Mouse (Mus musculus): ENCODE data around the gene Blm. TPM values are rescaled to one million over a fixed set of nuclear protein-coding genes. Genes with fewer than 3 reads are reported as not detected.

Blm gene
- polyA plus RNA-seq, 1 experiment from 2014 or later: 51.8 TPM

DNA sequence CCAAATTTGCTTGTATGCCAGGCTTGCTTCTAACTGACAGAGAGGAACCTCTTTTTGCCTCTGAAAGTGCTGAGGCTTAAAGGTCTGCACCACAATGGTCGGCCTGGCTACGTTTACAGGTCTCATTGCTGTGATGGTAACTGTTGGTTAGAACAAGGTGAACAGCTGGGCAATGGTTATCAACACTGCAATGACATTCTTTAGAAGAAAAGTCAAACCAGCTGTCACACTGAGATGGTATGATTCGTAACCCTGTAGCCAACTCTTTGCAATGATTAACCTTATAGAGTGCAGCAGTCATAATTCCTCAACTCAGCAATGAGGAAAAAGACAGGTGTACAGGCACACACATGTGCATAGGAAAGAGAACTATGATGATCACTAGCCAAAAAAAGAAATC is 38.3 kb downstream of the Blm start:
- Histone ChIP-seq H3K36me3 (ENCODE audit: control insufficient read depth, insufficient read depth, low read length) (peaks cover 14% of the 10 kb centered on the region; the same call in 1 of the 2 replicates), H3K27me3 (ENCODE audit: control insufficient read depth, insufficient read depth, low read length) (no peaks in the 10 kb centered on the region)
- ATAC-seq (ENCODE audit: insufficient number of reproducible peaks, low FRiP score, low TSS enrichment, low read depth): no peak

DNA sequence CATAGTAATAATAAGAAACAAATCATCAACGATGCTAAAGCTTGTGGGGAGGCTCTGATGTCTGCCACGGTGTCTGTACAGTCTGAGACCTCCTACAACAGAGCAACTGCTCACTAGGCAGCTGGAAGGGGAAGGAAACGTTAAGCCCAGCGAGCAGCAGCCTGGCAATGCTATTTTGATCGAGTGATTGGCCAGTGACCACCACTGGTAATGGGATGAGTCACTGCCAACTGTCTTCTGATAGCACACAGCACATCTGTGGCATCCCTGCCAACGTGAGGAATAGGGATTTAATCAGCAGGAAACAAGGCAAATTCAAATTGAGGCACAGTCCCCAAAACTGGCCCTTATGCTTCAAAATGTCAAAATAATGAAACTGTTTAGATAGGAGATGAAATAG is 39.7 kb downstream of the Blm start:
- Histone ChIP-seq H3K4me2 (ENCODE audit: low read depth, severe bottlenecking) (no peak overlapping the region), H3K27me3 (ENCODE audit: control insufficient read depth, insufficient read depth, low read length) (no peaks in the 10 kb centered on the region), H3K36me3 (ENCODE audit: control insufficient read depth, insufficient read depth, low read length) (peaks cover 16% of the 10 kb centered on the region; the same call in 1 of the 2 replicates), H3K4me3 (ENCODE audit: low read depth, low read length) (no peak overlapping the region), H3K9me3 (ENCODE audit: control insufficient read depth, low read length) (no peaks in the 10 kb centered on the region), H3K4me1 (ENCODE audit: control insufficient read depth, insufficient read depth, low read length) (no peaks in the 10 kb centered on the region), H3K27ac (replicated peaks; ENCODE audit: low read depth, low read length) (no peak overlapping the region), H3K9ac (ENCODE audit: low read length) (no peak overlapping the region)
- ATAC-seq (ENCODE audit: insufficient number of reproducible peaks, low FRiP score, low TSS enrichment, low read depth) (no peak), DNase-seq (ENCODE audit: low spot score) (no peak)
- 86% methylated on average over 6 of the region's 6 CpGs for WGBS

More for the DNA sequence above, 38.3 kb downstream of the Blm start:
- no peak overlapping the region for H3K9ac ChIP-seq (ENCODE audit: low read length)
- H3K4me2 ChIP-seq (ENCODE audit: low read depth, severe bottlenecking): no peak overlapping the region
- H3K4me1 ChIP-seq (ENCODE audit: control insufficient read depth, insufficient read depth, low read length): no peaks in the 10 kb centered on the region
- H3K9me3 ChIP-seq (ENCODE audit: control insufficient read depth, low read length): no peaks in the 10 kb centered on the region
- no peak overlapping the region for H3K27ac ChIP-seq (replicated peaks; ENCODE audit: low read depth, low read length)
- 88% methylated on average over 3 of the region's 3 CpGs for WGBS
- H3K4me3 ChIP-seq (ENCODE audit: low read depth, low read length): no peak overlapping the region
- DNase-seq (ENCODE audit: low spot score): no peak

DNA sequence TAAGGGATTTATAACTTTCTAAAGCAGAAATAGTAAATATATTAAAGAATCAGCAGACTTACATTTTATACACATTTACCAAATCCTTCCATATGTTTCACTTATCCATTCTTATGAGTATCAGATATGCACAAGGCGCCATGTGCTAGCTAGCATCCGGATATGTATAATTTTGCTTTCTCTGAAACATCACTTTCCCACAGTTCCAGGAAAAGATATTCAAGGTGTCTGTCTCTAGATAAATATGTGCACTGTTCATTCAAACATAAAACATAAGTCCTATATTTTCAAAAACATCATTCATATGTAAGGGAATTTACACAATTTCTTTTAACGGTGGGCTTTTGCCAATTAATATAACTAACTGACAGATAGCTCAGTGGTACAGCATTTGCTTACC is 42.9 kb downstream of the Blm start:
- Histone ChIP-seq H3K27me3 (ENCODE audit: control insufficient read depth, insufficient read depth, low read length) (no peaks in the 10 kb centered on the region), H3K4me3 (ENCODE audit: low read depth, low read length) (no peak overlapping the region), H3K36me3 (ENCODE audit: control insufficient read depth, insufficient read depth, low read length) (peaks cover 16% of the 10 kb centered on the region; the same call in 1 of the 2 replicates), H3K4me1 (ENCODE audit: control insufficient read depth, insufficient read depth, low read length) (no peaks in the 10 kb centered on the region), H3K9me3 (ENCODE audit: control insufficient read depth, low read length) (no peaks in the 10 kb centered on the region), H3K27ac (replicated peaks; ENCODE audit: low read depth, low read length) (no peak overlapping the region), H3K4me2 (ENCODE audit: low read depth, severe bottlenecking) (no peak overlapping the region), H3K9ac (ENCODE audit: low read length) (no peak overlapping the region)
- no peak for ATAC-seq (ENCODE audit: insufficient number of reproducible peaks, low FRiP score, low TSS enrichment, low read depth)
- DNase-seq (ENCODE audit: low spot score): no peak
- whole genome bisulfite sequencing: 95% methylated on average over 3 of the region's 3 CpGs

DNA sequence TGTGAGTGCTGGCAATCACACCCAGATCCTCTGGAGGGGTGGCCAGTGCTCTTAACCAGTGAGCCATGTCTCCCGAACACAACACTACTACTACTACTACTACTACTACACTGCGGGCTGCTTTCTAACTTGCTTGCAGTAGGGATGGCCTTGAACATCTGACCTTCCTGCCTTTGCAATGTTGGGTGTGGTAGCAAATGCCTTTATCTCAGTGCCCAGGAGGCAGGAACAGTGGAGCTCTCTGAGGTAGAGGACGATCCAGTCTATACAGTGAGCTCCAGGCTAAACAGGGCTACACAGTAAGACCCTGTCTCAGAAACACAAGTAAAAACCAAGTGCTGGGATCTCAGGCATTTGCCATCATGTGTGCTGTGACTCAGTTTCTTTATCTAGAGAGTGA is 43.8 kb downstream of the Blm start:
- 83% methylated on average over 3 of the region's 3 CpGs for WGBS
- H3K36me3 ChIP-seq (ENCODE audit: control insufficient read depth, insufficient read depth, low read length): peaks cover 10% of the 10 kb centered on the region; the same call in 1 of the 2 replicates
- no peak for ATAC-seq (ENCODE audit: insufficient number of reproducible peaks, low FRiP score, low TSS enrichment, low read depth)

DNA sequence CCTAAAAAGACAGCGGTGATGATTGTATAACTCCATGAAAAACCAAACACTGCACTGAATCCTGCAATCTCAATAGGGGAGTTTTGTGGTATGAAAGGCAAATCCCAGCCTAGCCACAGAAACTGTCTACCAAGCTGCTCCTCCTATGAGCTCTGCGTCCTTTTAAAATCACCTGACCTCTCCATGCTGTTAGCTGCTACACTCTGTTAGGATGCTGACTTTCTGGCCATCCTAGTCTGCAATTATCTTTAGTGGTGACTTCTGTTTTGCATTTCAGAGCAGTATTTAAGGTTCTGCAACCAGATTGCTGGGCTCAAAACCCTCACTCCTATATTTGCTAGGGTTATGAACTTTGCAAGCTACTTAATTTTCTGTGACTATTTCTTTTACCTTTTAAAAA is 44.6 kb downstream of the Blm start:
- DNase-seq (ENCODE audit: low spot score) (no peak), ATAC-seq (ENCODE audit: insufficient number of reproducible peaks, low FRiP score, low TSS enrichment, low read depth) (no peak)
- no peak overlapping the region for H3K27ac ChIP-seq (replicated peaks; ENCODE audit: low read depth, low read length)
- H3K9me3 ChIP-seq (ENCODE audit: control insufficient read depth, low read length): no peaks in the 10 kb centered on the region
- no peak overlapping the region for H3K9ac ChIP-seq (ENCODE audit: low read length)
- no peak overlapping the region for H3K4me3 ChIP-seq (ENCODE audit: low read depth, low read length)
- 95% methylated on average over 2 of the region's 2 CpGs for WGBS
- peaks cover 8% of the 10 kb centered on the region; the same call in 1 of the 2 replicates for H3K36me3 ChIP-seq (ENCODE audit: control insufficient read depth, insufficient read depth, low read length)
- no peak overlapping the region for H3K4me2 ChIP-seq (ENCODE audit: low read depth, severe bottlenecking)
- H3K4me1 ChIP-seq (ENCODE audit: control insufficient read depth, insufficient read depth, low read length): no peaks in the 10 kb centered on the region
- H3K27me3 ChIP-seq (ENCODE audit: control insufficient read depth, insufficient read depth, low read length): no peaks in the 10 kb centered on the region

More for the DNA sequence above, 43.8 kb downstream of the Blm start:
- H3K9ac ChIP-seq (ENCODE audit: low read length): no peak overlapping the region
- H3K4me3 ChIP-seq (ENCODE audit: low read depth, low read length): no peak overlapping the region
- no peak for DNase-seq (ENCODE audit: low spot score)
- H3K9me3 ChIP-seq (ENCODE audit: control insufficient read depth, low read length): no peaks in the 10 kb centered on the region
- H3K27me3 ChIP-seq (ENCODE audit: control insufficient read depth, insufficient read depth, low read length): no peaks in the 10 kb centered on the region
- H3K27ac ChIP-seq (replicated peaks; ENCODE audit: low read depth, low read length): no peak overlapping the region
- H3K4me2 ChIP-seq (ENCODE audit: low read depth, severe bottlenecking): no peak overlapping the region
- no peaks in the 10 kb centered on the region for H3K4me1 ChIP-seq (ENCODE audit: control insufficient read depth, insufficient read depth, low read length)

DNA sequence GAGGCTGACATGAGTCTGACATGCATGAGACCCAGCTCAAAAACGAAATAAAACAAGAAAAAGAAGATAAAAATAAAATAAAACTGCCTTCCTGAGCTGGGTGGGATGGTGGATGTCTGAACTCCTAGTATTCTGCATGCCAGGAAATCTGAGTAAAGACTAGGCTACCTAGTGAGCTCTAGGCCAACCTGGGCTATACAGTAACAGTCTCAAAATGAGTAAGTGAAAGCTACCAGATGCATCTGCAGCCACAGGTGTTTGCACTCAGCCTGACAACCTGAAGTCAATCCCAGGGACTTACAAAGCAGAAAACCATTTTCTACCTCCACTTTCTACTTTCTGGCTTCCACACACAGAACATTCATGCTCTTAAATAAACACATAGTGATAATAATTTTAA is 45.5 kb downstream of the Blm start:
- ATAC-seq (ENCODE audit: insufficient number of reproducible peaks, low FRiP score, low TSS enrichment, low read depth): no peak
- no peak overlapping the region for H3K4me3 ChIP-seq (ENCODE audit: low read depth, low read length)
- DNase-seq (ENCODE audit: low spot score): no peak
- 67% methylated on average over 1 of the region's 1 CpGs for WGBS
- H3K4me1 ChIP-seq (ENCODE audit: control insufficient read depth, insufficient read depth, low read length): no peaks in the 10 kb centered on the region
- no peaks in the 10 kb centered on the region for H3K27me3 ChIP-seq (ENCODE audit: control insufficient read depth, insufficient read depth, low read length)
- H3K9me3 ChIP-seq (ENCODE audit: control insufficient read depth, low read length): no peaks in the 10 kb centered on the region
- no peak overlapping the region for H3K4me2 ChIP-seq (ENCODE audit: low read depth, severe bottlenecking)
- H3K27ac ChIP-seq (replicated peaks; ENCODE audit: low read depth, low read length): no peak overlapping the region
- no peak overlapping the region for H3K9ac ChIP-seq (ENCODE audit: low read length)
- H3K36me3 ChIP-seq (ENCODE audit: control insufficient read depth, insufficient read depth, low read length): peaks cover 6% of the 10 kb centered on the region; the same call in 1 of the 2 replicates

DNA sequence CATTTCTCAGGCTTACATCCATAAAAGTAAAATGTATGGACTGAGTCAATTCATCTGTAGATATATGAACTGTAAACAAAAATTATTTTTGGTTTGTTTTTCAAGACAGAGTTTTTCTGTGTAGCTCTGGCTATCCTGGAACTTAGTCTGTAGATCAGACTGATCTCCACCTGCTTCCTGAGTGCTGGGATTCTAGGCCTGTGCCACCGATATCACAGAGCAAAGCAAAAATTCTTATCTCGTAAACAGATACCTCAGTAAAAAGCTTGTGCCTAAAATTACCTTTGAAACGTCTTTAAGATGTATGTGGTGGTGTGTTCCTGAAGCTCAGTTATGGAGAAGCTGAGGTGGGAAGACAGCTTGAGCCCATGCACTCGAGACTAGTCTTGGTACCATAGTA is 47.7 kb downstream of the Blm start:
- Histone ChIP-seq H3K27me3 (ENCODE audit: control insufficient read depth, insufficient read depth, low read length) (no peaks in the 10 kb centered on the region), H3K4me1 (ENCODE audit: control insufficient read depth, insufficient read depth, low read length) (no peaks in the 10 kb centered on the region), H3K9ac (ENCODE audit: low read length) (no peak overlapping the region), H3K4me3 (ENCODE audit: low read depth, low read length) (no peak overlapping the region), H3K4me2 (ENCODE audit: low read depth, severe bottlenecking) (no peak overlapping the region), H3K36me3 (ENCODE audit: control insufficient read depth, insufficient read depth, low read length) (0 out of 2 replicates have a peak, but pooled peaks cover 2% of the 10 kb centered on the region), H3K9me3 (ENCODE audit: control insufficient read depth, low read length) (no peaks in the 10 kb centered on the region), H3K27ac (replicated peaks; ENCODE audit: low read depth, low read length) (no peak overlapping the region)
- ATAC-seq (ENCODE audit: insufficient number of reproducible peaks, low FRiP score, low TSS enrichment, low read depth): no peak
- 90% methylated on average over 4 of the region's 4 CpGs for WGBS
- DNase-seq (ENCODE audit: low spot score): no peak

DNA sequence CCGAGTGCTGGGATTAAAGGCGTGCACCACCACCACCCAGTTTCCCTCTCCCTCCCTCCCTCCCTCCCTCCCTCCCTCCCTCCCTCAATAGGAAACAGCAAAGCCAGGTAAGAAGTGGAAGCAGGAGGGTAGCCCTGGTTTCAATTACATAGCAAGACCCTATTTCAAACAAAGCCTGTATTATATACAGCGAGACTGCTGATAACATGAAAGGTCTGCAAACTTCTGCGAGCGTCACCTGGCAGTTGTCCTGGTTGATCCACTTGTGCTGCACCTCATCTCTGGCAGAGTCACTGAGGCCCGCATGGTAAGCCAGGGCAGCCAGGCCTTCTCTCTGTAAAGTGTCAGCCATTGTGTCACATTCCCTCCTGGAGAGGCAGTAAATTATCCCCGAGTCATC is 54.8 kb downstream of the Blm start:
- Histone ChIP-seq H3K27ac (replicated peaks; ENCODE audit: low read depth, low read length) (peak overlapping the region; percentile 43), H3K9ac (ENCODE audit: low read length) (no peak overlapping the region), H3K36me3 (ENCODE audit: control insufficient read depth, insufficient read depth, low read length) (peaks cover 2% of the 10 kb centered on the region; the same call in 1 of the 2 replicates), H3K27me3 (ENCODE audit: control insufficient read depth, insufficient read depth, low read length) (no peaks in the 10 kb centered on the region), H3K4me3 (ENCODE audit: low read depth, low read length) (no peak overlapping the region), H3K9me3 (ENCODE audit: control insufficient read depth, low read length) (no peaks in the 10 kb centered on the region), H3K4me2 (ENCODE audit: low read depth, severe bottlenecking) (no peak overlapping the region), H3K4me1 (ENCODE audit: control insufficient read depth, insufficient read depth, low read length) (no peaks in the 10 kb centered on the region)
- ATAC-seq (ENCODE audit: insufficient number of reproducible peaks, low FRiP score, low TSS enrichment, low read depth) (peak; percentile 84), DNase-seq (ENCODE audit: low spot score) (peak; percentile 63)
- 20% methylated on average over 7 of the region's 7 CpGs for WGBS

DNA sequence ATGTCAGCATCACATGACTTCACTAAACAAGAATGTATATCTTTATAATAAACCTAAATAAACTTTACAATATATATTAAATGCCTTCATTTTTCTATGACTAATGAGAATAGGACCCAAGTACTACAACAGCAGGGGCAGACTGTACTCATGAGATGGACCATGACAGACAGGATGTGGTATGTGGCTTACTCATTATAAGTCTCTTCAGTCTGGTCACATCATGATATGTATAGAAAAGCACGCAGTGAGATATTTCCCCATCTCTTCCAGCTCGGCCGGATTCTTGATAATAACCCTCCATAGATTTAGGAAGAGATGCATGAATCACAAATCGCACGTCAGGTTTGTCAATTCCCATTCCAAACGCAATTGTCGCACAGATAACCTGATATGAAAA is 61.1 kb downstream of the Blm start:
- Histone ChIP-seq H3K4me3 (ENCODE audit: low read depth, low read length) (no peak overlapping the region), H3K4me1 (ENCODE audit: control insufficient read depth, insufficient read depth, low read length) (no peaks in the 10 kb centered on the region), H3K9me3 (ENCODE audit: control insufficient read depth, low read length) (no peaks in the 10 kb centered on the region), H3K27me3 (ENCODE audit: control insufficient read depth, insufficient read depth, low read length) (no peaks in the 10 kb centered on the region), H3K4me2 (ENCODE audit: low read depth, severe bottlenecking) (no peak overlapping the region), H3K9ac (ENCODE audit: low read length) (no peak overlapping the region), H3K27ac (replicated peaks; ENCODE audit: low read depth, low read length) (no peak overlapping the region), H3K36me3 (ENCODE audit: control insufficient read depth, insufficient read depth, low read length) (no peaks in the 10 kb centered on the region; the same call in 1 of the 2 replicates)
- ATAC-seq (ENCODE audit: insufficient number of reproducible peaks, low FRiP score, low TSS enrichment, low read depth) (no peak), DNase-seq (ENCODE audit: low spot score) (no peak)
- WGBS: 97% methylated on average over 7 of the region's 7 CpGs
